Mouse (Mus musculus) cortical plate, adult 2 months (tissue): ENCODE data around the gene Gk5. TPM values are rescaled to one million over a fixed set of nuclear protein-coding genes. Genes with fewer than 3 reads are reported as not detected.

Source experiments
- H3K27ac ChIP-seq: fragments of 200-500 bp; 2 replicates; pipeline ENCODE4 v1.5.1; 2012; ENCODE audit warnings: low read length, control low read depth, inconsistent platforms; ENCODE audit not compliant: insufficient read depth
- H3K4me1 ChIP-seq: fragments of 200-500 bp; 2 replicates; pipeline ENCODE4 v1.6.1; 2011; ENCODE audit warnings: low read length; ENCODE audit not compliant: control insufficient read depth, insufficient read depth
- H3K4me3 ChIP-seq: fragments of 200-500 bp; 2 replicates; pipeline ENCODE4 v1.5.1; 2011; ENCODE audit warnings: mild to moderate bottlenecking, low read length, control low read depth; ENCODE audit not compliant: insufficient read depth
- CTCF ChIP-seq: fragments of 200-500 bp; IDR thresholded peaks from 2 replicates; pipeline ENCODE4 v1.5.1; 2011; ENCODE audit warnings: mild to moderate bottlenecking, control low read depth, low read length; ENCODE audit not compliant: insufficient read depth; ENCODE audit errors: extremely low read depth
- POLR2A ChIP-seq: fragments of 200-500 bp; IDR thresholded peaks from 2 replicates; pipeline ENCODE4 v1.6.1; 2011; ENCODE audit warnings: mild to moderate bottlenecking, low read length, control low read depth; ENCODE audit not compliant: insufficient read depth; ENCODE audit errors: extremely low read depth
- polyA plus RNA-seq: library from polyadenylated mRNA; depleted of rRNA; stranded (reverse); fragments of >200 nt; gene quantifications from 2 replicates; pipeline ENCODE4 v1.2.3, GENCODE M21; 2012; rRNA removed

The Gk5 gene
- polyA plus RNA-seq, 1 experiment, result 3.2 TPM

- Histone ChIP-seq H3K4me1 (no peaks in the 10 kb centered on the region), H3K4me3 (no peak overlapping the region), H3K27ac (no peak overlapping the region)
- TF ChIP-seq POLR2A (no peak), CTCF (no peak)
These were observed 98.1 kb downstream of the Gk5 start for GRCm38 (mm10) chr9:96217299-96217698.

GRCm38 (mm10) chr9:96217799-96218198 lies 98.6 kb downstream of the Gk5 start:
- no peak for TF ChIP-seq CTCF
- no peak for TF ChIP-seq POLR2A
- Histone ChIP-seq H3K4me1 (no peaks in the 10 kb centered on the region), H3K27ac (no peak overlapping the region), H3K4me3 (no peak overlapping the region)

- Histone ChIP-seq H3K4me1 (no peaks in the 10 kb centered on the region), H3K27ac (no peak overlapping the region), H3K4me3 (no peak overlapping the region)
- no peak for TF ChIP-seq POLR2A
- TF ChIP-seq CTCF, result no peak
These were observed 100.0 kb downstream of the Gk5 start for GRCm38 (mm10) chr9:96219114-96219669.

- H3K4me1 ChIP-seq, result no peaks in the 10 kb centered on the region
- H3K27ac ChIP-seq, result no peak overlapping the region
- H3K4me3 ChIP-seq, result no peak overlapping the region
- TF ChIP-seq CTCF (no peak), POLR2A (no peak)
These were observed 101.3 kb downstream of the Gk5 start for GRCm38 (mm10) chr9:96220419-96220818.

GRCm38 (mm10) chr9:96223302-96223701 lies 104.1 kb downstream of the Gk5 start:
- no peak overlapping the region for H3K4me3 ChIP-seq
- H3K4me1 ChIP-seq, result no peaks in the 10 kb centered on the region
- no peak for TF ChIP-seq CTCF
- no peak for TF ChIP-seq POLR2A
- no peak overlapping the region for H3K27ac ChIP-seq

- Histone ChIP-seq H3K27ac (no peak overlapping the region), H3K4me3 (no peak overlapping the region), H3K4me1 (no peaks in the 10 kb centered on the region)
- TF ChIP-seq CTCF (no peak), POLR2A (no peak)
These were observed 109.1 kb downstream of the Gk5 start for GRCm38 (mm10) chr9:96228285-96228684.

GRCm38 (mm10) chr9:96230271-96230670 lies 111.1 kb downstream of the Gk5 start:
- Histone ChIP-seq H3K4me3 (no peak overlapping the region), H3K4me1 (no peaks in the 10 kb centered on the region), H3K27ac (no peak overlapping the region)
- no peak for TF ChIP-seq POLR2A
- TF ChIP-seq CTCF, result no peak

Other genes starting within 250 kb of the Gk5 start
- gene Xrn1, start 164.6 kb upstream of the Gk5 start, polyA plus RNA-seq, result 11.5 and 12.5 TPM in 2 replicates
- 15.9 and 17.0 TPM in 2 replicates for gene Tfdp2, start 76.9 kb downstream of the Gk5 start, polyA plus RNA-seq
- 123 and 128 TPM in 2 replicates for gene Atp1b3, start 245.1 kb downstream of the Gk5 start, polyA plus RNA-seq